15 mouse cellular contexts compared by ENCODE assay signal in the genomic region with DNA sequence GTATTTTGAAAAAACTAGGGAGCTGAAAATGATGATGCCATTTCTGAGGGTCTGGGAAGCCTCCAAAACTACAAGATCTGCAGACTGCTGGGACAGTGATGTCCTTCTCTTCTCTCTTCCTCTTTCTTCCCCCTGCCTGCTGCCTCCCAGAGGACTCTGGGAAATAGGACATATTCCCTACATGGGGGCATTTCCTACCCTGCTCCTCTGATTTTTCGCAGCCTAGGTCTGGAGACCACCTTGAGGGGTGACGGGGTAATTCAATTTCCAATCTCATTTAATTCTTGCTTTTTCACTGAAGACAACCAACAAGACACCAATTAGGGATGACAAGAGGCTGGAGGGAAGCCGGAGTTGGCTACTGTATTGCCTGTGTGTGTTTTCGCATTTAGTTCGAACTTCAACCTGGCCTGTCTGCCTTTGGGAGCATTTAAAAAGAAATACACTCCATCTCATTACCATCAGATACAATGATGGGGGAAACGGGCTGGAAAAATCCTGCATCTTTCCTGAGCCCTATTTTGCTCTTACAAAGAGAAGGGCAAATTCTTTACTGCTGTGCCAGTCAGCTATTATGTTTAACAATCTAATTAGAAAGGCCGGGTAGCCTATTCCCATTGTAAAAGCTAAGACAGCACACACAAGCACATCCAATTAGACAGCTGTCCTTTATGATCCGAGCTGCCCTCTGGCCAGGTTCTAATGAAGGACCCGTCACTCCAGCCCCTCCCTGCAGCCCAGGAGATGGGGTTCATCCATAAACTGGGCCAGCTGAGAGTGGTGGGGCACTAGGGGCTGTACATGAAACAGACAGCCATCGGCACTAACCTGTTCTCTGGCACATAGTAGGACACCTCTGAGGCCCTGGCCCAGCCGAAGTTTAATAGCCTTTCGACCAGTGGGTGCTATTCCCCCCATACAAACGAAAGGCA.
DNase-seq lines count a peak whose midpoint lies in the region; ATAC-seq lines count a peak whose summit lies in the region.
"Had no signal": no experiment of that assay in that cellular context is flagged by ENCODE, and none has a peak within 500 bp of the region (broad histone marks: within the 10 kb centered on the region; RNA-seq: fewer than 3 reads in every experiment).

No protein-coding gene starts in this region.

- no peaks in the 10 kb centered on the region for H3K27me3 ChIP-seq in embryonic facial prominence, embryonic 12.5 days
- peaks cover 10% of the 10 kb centered on the region; the same call in 1 of the 2 replicates for H3K27me3 ChIP-seq in hindbrain, embryonic 11.5 days (ENCODE audit: control insufficient read depth, insufficient read depth, low read length)
- peaks cover 29% of the 10 kb centered on the region for H3K27me3 ChIP-seq in midbrain, embryonic 13.5 days
- H3K27me3 ChIP-seq: megakaryocyte, embryonic 14.5 days had no signal

- intact Hi-C loops in left cerebral cortex, postnatal 4 days (cut with DNase I): no loop called here

- ATAC-seq in embryonic facial prominence, embryonic 12.5 days (ENCODE audit: insufficient number of reproducible peaks, insufficient read depth, low FRiP score, low TSS enrichment): peak; percentile 72; the same call in 1 of the 2 replicates
- ATAC-seq in hindbrain, embryonic 11.5 days (ENCODE audit: low FRiP score): peak; percentile 65
- ATAC-seq in midbrain, embryonic 13.5 days: peak; percentile 75
- no peak for ATAC-seq in megakaryocyte-erythroid progenitor cell, adult 5-6 weeks (replicated peaks; ENCODE audit: low FRiP score, low TSS enrichment, poor library complexity, severe bottlenecking)
- ATAC-seq: activated CD4-positive, CD25-positive, alpha-beta regulatory T cell, adult 4 months had no signal

- H3K4me2 ChIP-seq in embryonic facial prominence, embryonic 12.5 days (replicated peaks): no peak overlapping the region
- H3K4me2 ChIP-seq in hindbrain, embryonic 11.5 days (replicated peaks; ENCODE audit: low read depth, low read length): no peak overlapping the region
- no peak overlapping the region for H3K4me2 ChIP-seq in midbrain, embryonic 13.5 days (replicated peaks)
- H3K4me2 ChIP-seq: heart, embryonic 11.5 days had no signal

- H3K4me3 ChIP-seq in embryonic facial prominence, embryonic 12.5 days: no peak overlapping the region
- H3K4me3 ChIP-seq in hindbrain, embryonic 11.5 days (ENCODE audit: low read depth, low read length): no peak overlapping the region
- no peak overlapping the region for H3K4me3 ChIP-seq in midbrain, embryonic 13.5 days (replicated peaks)
- H3K4me3 ChIP-seq: megakaryocyte, embryonic 14.5 days had no signal

- H3K4me1 ChIP-seq in embryonic facial prominence, embryonic 12.5 days: peaks cover 5% of the 10 kb centered on the region; the same call in 1 of the 2 replicates
- 0 out of 2 replicates have a peak, but pooled peaks cover 2% of the 10 kb centered on the region for H3K4me1 ChIP-seq in hindbrain, embryonic 11.5 days (replicated peaks; ENCODE audit: control insufficient read depth, insufficient read depth, low read length)
- peaks cover 17% of the 10 kb centered on the region for H3K4me1 ChIP-seq in midbrain, embryonic 13.5 days (replicated peaks)
- H3K4me1 ChIP-seq: megakaryocyte, embryonic 14.5 days had no signal

- WGBS in embryonic facial prominence, embryonic 12.5 days: 48% methylated on average over 13 of the region's 13 CpGs
- 49% methylated on average over 13 of the region's 13 CpGs for WGBS in hindbrain, embryonic 11.5 days
- 31% methylated on average over 13 of the region's 13 CpGs for WGBS in midbrain, embryonic 13.5 days

- H3K27ac ChIP-seq in embryonic facial prominence, embryonic 12.5 days: no peak overlapping the region
- no peak overlapping the region for H3K27ac ChIP-seq in hindbrain, embryonic 11.5 days (ENCODE audit: low read depth, low read length)
- H3K27ac ChIP-seq in midbrain, embryonic 13.5 days: no peak overlapping the region

- no peaks in the 10 kb centered on the region for H3K36me3 ChIP-seq in embryonic facial prominence, embryonic 12.5 days
- no peaks in the 10 kb centered on the region for H3K36me3 ChIP-seq in hindbrain, embryonic 11.5 days (ENCODE audit: control insufficient read depth, insufficient read depth, low read length)
- no peaks in the 10 kb centered on the region for H3K36me3 ChIP-seq in midbrain, embryonic 13.5 days

- peak; percentile 77 for DNase-seq in Muller cell, postnatal 12 days (ENCODE audit: inconsistent ontology term)
- no peak for DNase-seq in hindbrain, embryonic 11.5 days (ENCODE audit: low spot score)
- no peak for DNase-seq in lung, postnatal 36 days
- no peak for DNase-seq in left cerebral cortex, postnatal 4 days
- no peak for DNase-seq in spleen, adult 18-20 months
- DNase-seq: cerebellum, adult 2 months; layer of hippocampus, adult 9-11 months; lung, adult 2 months; thymus, postnatal 36 days had no signal

- H3K9me3 ChIP-seq in embryonic facial prominence, embryonic 12.5 days: no peaks in the 10 kb centered on the region
- H3K9me3 ChIP-seq in hindbrain, embryonic 11.5 days (ENCODE audit: control insufficient read depth, low read length): no peaks in the 10 kb centered on the region
- no peaks in the 10 kb centered on the region for H3K9me3 ChIP-seq in midbrain, embryonic 13.5 days

- H3K9ac ChIP-seq in embryonic facial prominence, embryonic 12.5 days: no peak overlapping the region
- no peak overlapping the region for H3K9ac ChIP-seq in hindbrain, embryonic 11.5 days (ENCODE audit: low read depth, low read length)
- no peak overlapping the region for H3K9ac ChIP-seq in midbrain, embryonic 13.5 days (replicated peaks)
